Mouse (Mus musculus) gastrocnemius, adult 18-20 months (tissue): ENCODE results near the gene Nrxn1. TPM values are rescaled to one million over a fixed set of nuclear protein-coding genes. Genes with fewer than 3 reads are reported as not detected.

Experiments used
- DNase-seq: peaks from one replicate; pipeline ENCODE4 v3.0.0; 2021; ENCODE audit warnings: low spot score
- total RNA-seq, 2 experiments: library from RNA; stranded (reverse); gene quantifications; 2 replicates each; pipeline ENCODE4 v1.2.3; 2021

Gene Nrxn1
- total RNA-seq, 2 experiments from 2014 or later, result 0.62 to 1.0 TPM

DNA sequence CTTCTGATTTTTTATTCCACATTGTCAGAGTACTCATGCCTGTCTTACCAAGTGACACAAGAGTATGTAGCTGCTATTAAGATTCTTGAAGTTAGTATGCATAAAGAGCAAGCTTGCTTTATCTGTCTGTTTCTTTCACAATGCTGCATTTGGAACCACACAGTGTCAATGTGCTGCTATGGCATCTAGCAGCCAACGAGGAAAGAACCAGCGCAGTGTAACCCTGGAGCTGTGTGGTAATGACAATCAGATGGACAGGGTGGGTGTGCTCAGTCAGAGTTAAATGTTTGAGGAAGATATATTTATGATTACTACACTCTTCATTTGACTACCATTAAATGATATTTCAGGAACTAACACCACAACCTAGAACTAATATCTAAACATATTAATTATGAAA is 102.1 kb downstream of the Nrxn1 start:
- DNase-seq, result no peak

DNA sequence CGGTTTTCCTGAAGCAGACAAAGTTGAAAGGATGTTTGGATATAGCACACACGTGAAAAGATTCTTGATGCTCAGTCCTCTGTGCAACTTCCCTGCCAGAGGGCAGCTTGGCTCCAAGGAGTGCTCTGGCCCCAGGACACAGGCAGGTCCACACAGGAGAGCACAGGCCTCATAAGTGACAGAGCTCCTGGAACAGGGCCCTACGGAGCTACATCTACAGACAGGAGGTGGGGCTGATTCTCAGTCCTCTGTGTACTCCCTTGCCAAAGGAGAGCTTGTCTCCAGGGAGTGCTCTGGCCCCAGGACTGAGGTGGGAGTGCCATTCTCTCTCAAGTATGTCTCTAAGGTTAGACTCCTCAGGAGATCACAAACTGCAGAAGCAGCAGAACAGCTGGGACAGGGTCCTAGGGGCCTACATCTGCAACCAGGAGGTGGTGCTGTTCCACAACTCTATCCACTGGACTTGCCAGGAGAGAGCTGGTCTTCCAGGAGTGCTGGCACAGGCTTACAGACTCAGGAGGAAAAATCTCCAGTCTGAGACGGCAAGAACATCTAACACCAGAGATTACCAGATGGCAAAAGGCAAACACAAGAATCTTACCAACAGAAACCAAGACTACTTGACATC is 129.9 kb downstream of the Nrxn1 start:
- no peak for DNase-seq

DNA sequence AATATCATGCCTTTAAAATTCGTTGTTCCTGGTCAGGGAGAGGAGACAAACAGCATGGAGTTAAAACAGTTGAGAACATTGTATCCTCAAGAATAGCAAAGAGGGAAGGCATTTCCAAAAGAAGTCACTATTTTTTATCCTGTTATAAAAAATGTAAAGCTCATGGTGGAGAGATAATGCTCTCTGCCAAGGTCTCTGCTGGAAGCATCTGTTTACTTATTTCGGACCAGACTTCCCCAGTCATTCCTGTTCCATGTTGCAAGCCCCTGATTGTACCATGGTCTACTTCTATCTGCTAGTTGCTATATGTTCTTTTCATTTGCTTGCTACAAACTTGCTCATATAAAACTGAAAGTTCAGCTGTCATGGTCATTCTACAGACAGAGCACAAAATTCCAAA is 137.7 kb downstream of the Nrxn1 start:
- DNase-seq, result no peak

DNA sequence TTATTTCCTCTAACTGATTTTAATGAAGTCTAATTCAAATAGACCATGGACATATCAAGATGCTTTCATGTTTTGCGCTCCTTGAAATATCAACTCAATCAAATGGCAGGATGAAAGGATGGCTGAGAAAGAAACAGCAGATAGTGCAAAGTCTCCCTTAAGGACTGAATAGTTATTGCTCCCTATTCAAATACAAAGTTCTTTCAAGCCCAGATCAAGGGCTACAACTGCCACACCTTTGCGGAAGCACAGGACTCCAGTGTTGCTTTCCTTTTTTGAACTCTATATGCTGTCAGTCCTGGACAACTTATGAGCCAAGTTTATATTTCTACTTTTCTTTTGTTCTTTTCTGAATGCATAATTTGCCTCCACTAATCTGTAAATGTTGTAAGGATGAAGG is 157.9 kb downstream of the Nrxn1 start:
- DNase-seq, result no peak

DNA sequence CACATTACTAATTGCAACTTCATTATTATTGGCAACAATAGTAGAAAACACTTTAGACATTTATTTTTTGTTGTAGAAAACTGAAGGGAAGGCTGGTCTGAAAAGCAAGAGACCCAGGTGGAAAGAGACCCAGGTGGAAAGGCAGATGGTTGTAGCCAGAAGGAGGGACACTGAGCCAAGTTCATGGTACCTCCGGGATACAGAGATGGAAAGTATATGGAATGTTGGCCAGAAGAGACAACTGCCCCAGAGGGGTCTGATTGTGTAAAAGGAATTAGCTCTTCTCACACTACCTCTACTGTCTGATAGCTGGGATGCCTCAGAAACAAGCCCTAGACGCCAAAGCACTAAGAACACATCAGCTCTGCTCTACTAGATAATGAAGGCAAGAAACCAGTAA is 179.6 kb downstream of the Nrxn1 start:
- no peak for DNase-seq

DNA sequence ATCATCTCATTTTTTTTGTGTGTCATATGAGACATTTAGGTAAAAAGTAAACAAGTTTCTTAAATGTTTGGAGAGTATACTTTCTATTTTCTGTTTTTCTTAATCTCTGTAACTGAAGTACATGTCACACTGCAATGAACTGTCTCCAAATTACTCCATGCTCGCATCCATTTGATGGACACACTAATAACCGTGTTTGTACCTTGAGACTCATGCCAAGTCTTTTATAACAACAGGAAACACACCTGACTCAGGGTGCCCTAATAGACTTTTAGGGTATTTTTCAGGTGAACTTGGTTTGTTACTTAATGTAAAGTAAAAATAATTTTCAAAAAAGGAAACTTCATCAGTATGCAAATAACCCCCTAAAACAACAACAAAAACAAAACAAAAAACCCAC is 180.1 kb downstream of the Nrxn1 start:
- DNase-seq, result no peak

DNA sequence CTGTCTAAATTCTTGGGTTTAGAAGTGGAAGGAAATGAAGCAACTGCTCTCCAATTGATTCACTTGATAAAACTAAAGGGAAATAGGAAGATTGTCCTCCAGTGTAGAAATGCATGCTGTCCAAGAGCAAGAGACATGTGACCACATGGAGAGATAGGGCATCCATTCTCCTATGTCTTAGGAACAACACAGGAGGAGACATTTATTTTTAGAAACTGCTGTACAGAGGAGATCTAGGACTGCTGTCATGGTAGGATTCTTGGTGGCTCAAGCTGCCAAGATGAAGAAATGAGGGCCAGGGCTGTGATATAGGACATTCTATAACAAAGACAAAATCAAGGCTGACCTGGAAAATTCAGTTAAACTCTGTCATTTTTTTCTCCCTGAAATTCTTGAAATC is 180.5 kb downstream of the Nrxn1 start:
- no peak for DNase-seq

DNA sequence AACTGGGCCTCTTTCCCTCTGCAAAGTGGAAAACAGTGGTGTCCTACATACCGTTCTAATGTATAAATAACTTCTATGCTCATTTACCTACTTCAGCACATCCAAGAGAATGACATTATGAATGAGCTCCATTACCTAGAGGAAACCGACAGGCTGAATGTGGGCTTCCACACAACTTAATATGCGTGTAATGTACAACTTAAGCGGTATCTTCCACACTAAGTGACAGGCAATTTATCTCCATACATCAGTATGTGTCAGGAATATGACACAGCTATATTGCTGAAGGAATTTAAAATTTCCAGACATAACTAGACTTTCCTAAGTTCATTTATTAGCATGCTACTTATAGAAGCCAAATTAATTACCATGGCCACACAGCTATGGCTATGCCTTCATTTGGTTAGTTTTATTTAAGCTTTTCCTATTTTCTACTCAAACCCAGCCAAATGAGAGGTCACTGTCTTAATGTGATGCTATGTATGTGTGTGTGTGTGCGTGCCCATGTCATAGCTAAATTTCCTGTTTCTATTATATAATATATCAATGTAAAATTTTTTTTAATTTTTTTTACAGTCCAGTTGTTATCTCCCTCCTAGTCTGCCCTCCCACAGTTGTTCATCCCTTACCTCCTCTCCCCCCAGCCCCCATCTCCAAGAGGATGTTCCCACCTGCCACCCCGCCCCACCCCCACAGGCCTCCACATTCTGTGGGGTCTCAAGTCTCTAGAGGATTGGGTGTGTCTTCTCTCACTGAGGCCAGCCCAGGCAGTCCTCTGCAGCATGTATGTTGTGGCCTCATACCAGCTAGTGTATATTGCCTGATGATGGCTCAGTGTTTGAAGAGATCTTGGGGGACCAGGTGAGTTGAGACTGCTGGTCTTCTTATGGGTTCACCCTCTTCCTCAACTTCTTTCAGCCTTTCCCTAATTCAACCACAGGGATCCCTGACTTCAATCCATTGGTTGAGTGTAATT is 186.5 kb downstream of the Nrxn1 start:
- DNase-seq, result no peak

DNA sequence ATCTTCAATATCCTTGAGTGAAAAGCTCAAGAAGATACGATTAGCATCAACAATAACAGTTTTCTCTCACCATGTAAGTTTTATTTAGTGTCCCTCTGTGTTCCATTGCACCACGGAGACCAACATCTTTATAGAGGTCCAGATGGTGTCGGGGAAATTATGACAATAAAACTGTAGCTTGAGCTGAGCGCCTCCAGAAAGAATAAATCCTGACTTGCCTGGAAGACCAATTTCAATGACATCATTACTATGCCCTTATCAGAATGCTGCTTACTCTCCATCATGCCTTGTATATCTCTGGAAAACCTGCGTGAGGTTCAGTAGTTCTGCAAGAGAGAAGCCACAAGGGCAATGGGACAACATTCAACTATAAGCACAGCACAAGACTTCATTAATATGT is 187.7 kb downstream of the Nrxn1 start:
- DNase-seq, result no peak

DNA sequence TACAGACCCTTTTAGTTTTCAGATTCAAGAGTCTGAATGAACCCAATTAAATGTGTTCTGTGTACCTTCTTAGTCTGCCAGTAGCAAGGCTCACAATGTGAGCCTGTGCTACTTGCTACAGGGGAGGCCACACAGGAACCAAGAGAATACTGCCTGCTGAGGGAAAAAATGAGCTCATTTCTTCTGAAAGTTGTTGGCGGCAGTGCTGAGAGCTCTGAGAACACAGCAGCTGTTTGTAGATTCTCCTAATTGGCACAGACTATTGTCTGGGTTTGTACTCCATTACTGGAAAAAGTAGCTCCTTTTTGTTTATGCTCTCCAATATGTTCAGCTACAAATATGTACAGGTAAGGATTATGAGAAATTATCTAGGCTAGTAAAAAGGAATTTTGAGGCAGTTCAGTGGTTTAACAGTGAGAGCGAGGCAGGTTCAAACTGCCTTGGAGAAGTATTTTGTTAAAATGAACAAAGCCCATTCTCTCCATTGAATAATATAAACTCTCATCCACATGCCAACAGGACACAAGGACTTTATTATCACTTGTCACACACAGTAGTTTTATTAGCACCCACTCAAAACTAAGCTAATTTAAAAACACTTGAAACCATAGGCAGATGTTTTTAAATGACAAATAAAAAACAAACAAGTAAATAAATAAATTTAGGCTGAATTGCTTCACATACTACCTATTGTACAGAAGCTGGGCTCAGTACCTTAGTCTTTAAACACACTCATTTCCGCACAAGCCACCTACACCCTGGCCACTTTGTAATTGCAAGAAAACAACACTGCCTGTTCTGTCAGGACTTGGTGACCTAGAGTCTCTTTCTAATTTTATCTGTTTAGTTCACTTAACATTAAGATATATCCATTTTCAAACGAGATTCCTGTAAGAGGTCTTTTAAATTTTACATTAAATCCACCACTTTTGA is 200.3 kb downstream of the Nrxn1 start:
- peak; percentile 2 for DNase-seq

DNA sequence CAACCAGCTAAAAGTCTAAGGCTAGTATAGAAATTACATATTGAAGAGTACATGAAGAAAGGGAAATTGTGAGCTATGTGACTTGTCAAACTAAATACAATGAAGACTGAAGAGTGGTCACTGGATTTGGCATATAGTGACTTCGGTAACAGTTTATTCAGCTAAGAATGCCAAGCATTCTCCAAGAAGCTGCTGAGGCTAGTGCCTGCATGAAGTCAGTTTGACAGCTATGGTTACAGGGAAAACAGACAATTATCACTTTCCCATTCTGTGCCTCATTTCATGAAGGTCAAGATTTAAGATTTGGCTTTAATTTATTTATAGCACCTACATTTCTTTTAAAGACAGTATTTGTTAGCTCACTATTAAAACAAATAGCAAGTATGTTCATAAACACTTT is 201.2 kb downstream of the Nrxn1 start:
- DNase-seq, result no peak

DNA sequence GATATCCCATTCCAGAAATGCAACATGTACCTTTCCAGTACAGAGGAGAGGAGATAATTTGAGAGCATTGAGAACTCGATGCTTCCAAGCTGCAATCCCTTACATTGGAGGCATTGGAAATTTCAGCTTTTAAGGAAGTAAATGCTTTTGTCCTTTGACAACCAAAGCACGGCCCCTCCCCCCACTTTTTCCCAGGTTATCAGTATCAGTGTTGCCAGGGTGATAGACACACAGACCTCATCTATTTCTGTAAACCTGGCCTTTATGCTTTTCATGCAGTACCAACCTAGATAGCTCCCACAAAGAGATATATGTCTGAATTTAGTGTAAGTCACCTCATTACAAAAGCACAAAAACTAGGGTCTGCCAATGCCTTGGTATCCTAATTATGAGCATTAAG is 235.6 kb downstream of the Nrxn1 start:
- DNase-seq, result no peak

DNA sequence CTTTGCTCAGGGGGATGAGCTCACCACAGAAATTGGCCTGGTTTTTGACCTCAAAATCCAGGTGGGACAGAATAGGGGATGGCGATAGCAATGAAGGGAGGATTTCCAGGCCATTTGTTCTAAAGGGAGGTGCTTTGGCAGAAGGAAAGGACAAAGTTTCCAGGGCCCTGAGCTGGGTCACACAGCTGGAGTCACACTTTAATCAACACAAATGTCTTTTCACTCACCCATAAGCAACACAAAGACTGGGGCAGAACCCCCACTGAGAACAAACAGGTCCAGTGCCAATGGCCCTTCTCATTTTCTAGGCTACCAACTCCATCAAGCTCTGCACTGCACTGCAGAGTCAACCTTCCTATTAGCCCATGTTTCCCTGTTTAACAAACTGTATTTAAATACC is 249.0 kb downstream of the Nrxn1 start:
- no peak for DNase-seq

DNA sequence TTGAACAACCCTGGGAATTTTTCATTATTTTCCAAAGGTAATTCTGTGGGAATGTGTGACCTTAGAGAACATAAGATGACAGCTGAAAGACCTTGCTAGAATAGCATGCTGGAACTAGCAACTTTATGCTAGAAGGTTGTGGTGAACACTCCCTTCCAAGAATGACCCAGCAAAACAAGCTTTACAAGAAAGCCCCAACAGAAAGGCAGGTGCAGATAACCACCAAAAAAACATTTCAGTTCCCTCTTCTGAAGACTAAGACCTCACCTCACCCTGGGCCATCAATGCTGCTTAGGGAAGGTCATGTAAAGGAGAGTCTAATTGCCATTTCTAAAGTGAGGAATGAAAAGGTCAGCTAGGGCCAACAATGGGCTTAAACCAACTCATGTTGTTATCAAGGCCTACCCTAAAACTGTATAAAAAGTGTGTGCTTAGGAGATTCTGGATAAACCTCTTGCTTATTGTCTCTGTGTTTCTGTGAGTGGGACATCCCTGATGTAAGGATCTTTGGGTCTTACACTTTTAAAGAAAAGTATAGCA is 249.7 kb downstream of the Nrxn1 start:
- no peak for DNase-seq

DNA sequence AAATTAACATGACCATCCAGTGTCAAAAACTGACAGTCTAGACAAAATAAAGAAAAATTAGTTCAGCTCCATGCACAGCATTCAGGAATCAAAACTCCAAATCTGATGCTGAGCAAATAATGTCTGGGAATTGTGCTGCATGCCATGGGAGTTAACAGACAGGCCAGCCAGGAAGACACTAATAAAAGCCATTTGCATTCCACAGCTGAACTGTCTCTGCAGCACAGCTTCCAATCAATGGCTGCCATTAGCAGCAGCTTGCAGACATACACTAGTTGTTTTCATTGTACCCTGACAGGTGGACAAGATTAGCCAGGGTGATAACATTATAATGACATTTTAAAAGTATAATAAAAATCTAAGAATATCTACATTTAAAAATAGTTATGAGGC is 255.9 kb downstream of the Nrxn1 start:
- no peak for DNase-seq

DNA sequence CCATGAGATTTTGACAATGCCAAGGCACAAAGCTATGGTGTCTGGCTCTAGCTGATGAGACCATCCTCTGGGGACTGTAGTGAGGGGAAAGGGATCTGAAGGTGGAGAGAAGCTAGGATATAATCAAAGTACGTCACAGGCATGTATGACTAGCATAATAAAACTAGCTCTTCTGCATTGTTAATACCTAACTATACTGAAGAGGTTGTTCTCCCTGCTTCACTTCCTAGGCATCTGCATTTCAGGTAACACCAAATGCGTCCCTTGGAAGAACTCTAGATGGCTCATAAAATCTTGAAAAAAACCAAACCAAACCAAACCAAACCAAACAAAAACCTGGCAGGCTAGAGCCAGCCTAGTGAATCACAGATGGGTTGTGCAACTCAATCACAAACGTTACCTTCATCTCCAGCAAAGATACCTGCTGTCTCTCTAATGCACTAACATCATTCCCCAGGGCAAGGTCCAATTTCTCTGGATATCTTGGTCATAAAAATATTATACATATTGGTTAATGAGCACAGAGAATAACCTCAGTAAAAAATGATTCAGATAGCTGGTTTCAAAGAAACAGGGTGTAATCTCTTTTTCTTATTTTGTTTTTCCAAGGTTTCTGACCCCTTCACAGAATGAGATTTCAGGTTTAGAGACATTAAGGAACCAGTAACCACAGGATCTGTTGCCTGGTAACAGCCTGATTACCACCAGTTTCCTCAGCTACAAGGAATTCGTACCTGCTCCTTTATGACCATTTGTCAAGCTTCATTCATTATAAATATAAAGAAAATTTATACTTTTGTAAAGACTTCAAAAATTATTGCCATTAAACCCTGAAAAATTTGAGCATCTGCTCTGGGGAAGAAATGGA is 256.5 kb downstream of the Nrxn1 start:
- no peak for DNase-seq

DNA sequence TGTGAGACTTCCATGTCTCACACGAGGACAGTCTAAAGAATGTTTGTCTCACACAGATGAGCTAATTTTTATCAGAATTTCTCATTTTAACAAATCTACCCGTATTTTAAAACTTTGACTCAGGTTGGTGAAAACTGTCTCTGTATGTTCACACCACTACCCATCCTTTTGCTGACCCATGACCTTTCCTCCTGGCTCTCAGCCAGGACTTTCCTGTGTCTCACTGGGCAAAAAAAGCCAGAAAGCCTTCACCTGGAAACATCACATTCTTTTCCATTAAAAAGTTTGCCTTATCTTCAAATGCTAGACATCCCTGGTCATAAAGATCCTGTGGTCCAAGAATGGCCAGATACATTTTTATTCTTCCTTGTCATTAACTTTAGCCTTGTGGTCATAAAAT is 274.5 kb downstream of the Nrxn1 start:
- DNase-seq, result no peak

DNA sequence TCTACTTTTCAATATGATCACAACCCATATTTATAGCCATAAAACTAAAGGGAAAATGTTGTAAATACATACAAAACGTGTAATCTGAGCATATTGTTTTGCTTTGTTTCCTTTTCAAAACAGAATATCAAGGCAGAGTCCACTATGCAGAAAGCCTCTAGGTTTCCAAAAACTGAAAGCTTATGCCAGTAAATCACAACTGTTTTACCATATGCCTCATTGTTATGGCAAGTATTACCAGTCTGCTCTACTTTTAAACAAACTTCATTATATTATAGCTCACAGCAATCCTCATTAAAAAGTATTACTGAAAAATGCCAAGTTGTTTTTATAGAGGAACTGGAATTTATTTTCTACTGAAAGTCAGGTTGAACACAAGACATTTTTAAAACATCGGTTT is 275.0 kb downstream of the Nrxn1 start:
- DNase-seq, result no peak

DNA sequence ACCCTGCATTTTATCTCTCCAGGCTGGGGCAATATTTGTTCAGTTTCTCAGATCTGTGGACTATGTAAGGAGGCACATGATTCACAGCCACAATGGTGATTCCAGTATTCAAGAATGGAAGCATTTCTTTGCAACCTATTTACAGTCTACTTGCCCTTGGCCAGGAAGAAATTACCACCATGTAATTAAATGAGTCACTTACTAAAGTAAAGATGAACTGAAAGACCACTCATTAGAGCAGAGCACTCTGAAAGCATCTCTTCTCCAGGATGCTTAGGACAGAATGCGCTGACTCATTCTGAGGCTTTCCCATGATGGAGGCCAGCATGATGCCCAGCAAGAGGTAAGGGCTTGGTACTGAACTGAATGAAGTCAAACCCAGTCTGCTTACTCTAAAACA is 277.6 kb downstream of the Nrxn1 start:
- DNase-seq, result no peak

DNA sequence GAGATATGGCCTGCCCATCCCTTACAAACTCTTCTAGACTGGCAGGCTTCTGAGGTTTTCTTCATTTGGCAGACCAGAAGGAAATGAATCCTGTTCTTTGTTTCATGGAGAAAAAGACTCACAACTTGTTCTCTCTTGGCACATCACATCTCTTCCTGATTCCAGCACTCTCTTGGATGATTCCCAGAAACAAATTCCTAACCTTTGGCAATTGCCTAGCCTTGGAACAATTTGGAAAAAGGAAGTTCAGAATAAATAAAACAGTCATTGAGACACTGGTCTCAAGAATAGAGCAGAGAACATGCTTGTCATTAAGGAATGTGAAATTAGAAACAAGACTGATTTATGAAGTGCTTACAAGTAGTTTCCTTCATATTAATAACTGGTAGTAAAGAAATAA is 279.1 kb downstream of the Nrxn1 start:
- peak; percentile 36 for DNase-seq

DNA sequence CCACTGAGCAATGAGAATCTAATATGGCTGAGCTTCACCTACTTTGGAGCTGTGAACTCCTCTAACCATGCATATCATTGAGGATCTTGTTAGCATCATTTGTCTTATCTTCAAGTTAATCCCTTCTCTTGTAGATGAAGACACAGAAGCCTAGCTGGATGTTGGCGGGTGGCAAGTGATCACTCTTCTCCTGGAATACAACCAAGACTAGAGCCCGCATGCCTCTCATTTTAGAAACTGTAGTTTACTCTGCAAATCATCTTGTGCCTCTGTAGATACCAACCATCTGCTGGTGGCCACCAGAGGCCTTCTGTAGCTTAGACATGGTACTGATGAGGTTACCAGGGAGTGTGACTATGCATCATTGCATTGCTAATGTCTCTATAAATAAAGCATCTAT is 280.4 kb downstream of the Nrxn1 start:
- no peak for DNase-seq
